Mouse (Mus musculus) kidney, embryonic 15.5 days (tissue): ENCODE data around the gene Sh3bp5. TPM values are rescaled to one million over a fixed set of nuclear protein-coding genes. Genes with fewer than 3 reads are reported as not detected.
A peak's percentile ranks its signal among the peaks of the same experiment; 100 is the strongest.

Source experiments
- ATAC-seq: fragments of 200-750 bp; cut with Nextera tagmentation; replicated peaks from 2 replicates; pipeline ENCODE4 v1.8.0; 2017; ENCODE audit warnings: moderate TSS enrichment; ENCODE audit not compliant: low FRiP score
- H3K27ac ChIP-seq: fragments of 300-500 bp; sonication (generic); 2 replicates; pipeline ENCODE4 v1.5.1; 2015; ENCODE audit warnings: mild to moderate bottlenecking, inconsistent platforms
- H3K27me3 ChIP-seq: fragments of 300-500 bp; sonication (generic); 2 replicates; pipeline ENCODE4 v1.6.1; 2015; ENCODE audit warnings: inconsistent platforms
- H3K36me3 ChIP-seq: fragments of 300-500 bp; sonication (generic); 2 replicates; pipeline ENCODE4 v1.6.1; 2015; ENCODE audit warnings: inconsistent platforms
- H3K4me1 ChIP-seq: fragments of 300-500 bp; sonication (generic); 2 replicates; pipeline ENCODE4 v1.6.1; 2015; ENCODE audit warnings: inconsistent platforms
- H3K4me2 ChIP-seq: fragments of 300-500 bp; sonication (generic); 2 replicates; pipeline ENCODE4 v1.6.1; 2015; ENCODE audit warnings: moderate library complexity, mild to moderate bottlenecking, inconsistent platforms
- H3K4me3 ChIP-seq: fragments of 300-500 bp; sonication (generic); replicated peaks from 2 replicates; pipeline ENCODE4 v1.5.1; 2015; ENCODE audit warnings: mild to moderate bottlenecking, inconsistent platforms
- H3K9ac ChIP-seq: fragments of 300-500 bp; sonication (generic); 2 replicates; pipeline ENCODE4 v1.6.1; 2015; ENCODE audit warnings: mild to moderate bottlenecking, inconsistent platforms
- H3K9me3 ChIP-seq: fragments of 300-500 bp; sonication (generic); replicated peaks from 2 replicates; pipeline ENCODE4 v1.6.1; 2016; ENCODE audit warnings: inconsistent platforms
- WGBS: fragments of 180-500 bp; shearing (Covaris S2); methylation state at CpG from one replicate; pipeline ENCODE4 v1.1.7; 2015; ENCODE audit warnings: mixed read lengths; 5-methylcytosine and 5-hydroxymethylcytosine counted together
- polyA plus RNA-seq: library from polyadenylated mRNA; unstranded; fragments of >200 nt; fragmentation: Nextera tagmentation; extraction: Ambion mirVana; gene quantifications from 2 replicates; pipeline ENCODE4 v1.2.1, GENCODE M21; 2015

Gene Sh3bp5
- polyA plus RNA-seq, 1 experiment from 2014 or later: 33.1 TPM

DNA sequence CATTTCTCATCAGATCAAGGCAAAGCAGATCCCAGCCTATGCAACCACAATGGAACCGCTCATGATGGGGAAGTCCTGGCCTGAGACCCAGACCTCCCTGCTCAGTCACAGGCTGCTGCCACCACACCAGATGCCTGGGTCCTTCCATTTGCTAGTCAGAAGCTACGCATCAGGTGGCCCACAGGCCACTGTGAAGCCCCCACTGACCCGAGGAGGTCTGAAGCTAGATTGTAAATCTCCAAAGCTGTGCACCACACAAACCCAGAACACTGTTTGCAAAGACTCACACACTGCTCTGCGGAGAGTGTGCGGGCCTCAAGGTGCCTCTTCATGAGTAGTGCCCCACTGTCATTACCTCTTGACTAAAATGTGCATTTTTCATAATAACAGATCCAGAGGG, 50.5 kb downstream of the Sh3bp5 start:
- peak overlapping the region; percentile 84 for H3K27ac ChIP-seq
- H3K27me3 ChIP-seq: no peaks in the 10 kb centered on the region
- no peak overlapping the region for H3K4me3 ChIP-seq
- WGBS: 82% methylated on average over 5 of the region's 5 CpGs
- H3K36me3 ChIP-seq: peaks cover 13% of the 10 kb centered on the region
- ATAC-seq: no peak; the same call in 1 of the 2 replicates
- no peak overlapping the region for H3K4me2 ChIP-seq
- H3K9me3 ChIP-seq: no peaks in the 10 kb centered on the region
- H3K4me1 ChIP-seq: peaks cover 41% of the 10 kb centered on the region
- H3K9ac ChIP-seq: no peak overlapping the region

DNA sequence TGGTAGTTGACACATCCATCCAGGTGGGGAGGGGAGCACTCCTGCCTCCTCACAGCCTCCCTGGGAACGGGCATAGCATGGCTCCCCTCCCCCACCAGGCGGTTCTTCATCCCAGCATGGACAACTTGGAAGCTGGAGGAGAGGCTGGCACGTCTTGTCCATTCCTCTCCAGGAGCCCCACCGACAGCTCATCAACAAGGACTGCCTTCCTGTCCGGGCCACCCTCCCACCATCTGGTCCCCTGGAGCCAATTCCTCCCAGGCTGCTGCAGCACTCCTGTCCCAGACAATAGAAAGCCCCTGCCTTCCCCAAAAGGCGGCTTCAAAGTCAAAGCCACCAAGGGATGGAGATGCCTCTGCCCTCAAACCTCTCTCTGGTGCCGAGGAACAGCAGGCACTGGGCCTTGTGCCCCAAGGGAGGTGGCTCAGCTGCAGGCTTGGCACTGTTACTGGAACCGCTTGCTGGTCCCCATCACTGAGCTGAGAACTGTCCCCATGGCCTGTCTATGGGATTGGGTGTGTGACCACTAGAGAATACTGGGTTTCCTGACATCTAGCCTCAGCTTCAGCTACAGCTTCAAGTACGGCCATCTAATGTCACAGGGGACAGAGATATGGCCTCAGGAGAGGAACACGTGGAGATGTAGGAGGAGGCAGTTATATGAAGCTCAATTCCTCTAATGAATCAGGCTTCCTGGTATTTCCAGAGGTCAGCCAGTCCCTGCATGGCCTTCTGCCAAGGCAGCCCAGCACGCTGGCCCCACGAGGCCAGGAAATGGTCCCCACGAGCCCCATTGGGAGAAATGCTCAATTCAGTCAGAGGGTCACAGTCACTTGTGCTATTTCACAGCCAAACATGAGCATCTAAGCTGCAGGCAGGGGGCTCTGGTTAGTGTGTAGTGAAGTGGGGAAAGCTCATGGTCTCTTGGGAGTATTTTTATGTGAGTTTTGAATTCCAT, 51.2 kb downstream of the Sh3bp5 start:
- 60% methylated on average over 13 of the region's 13 CpGs for WGBS
- Histone ChIP-seq H3K27ac (peak overlapping the region; percentile 84), H3K4me2 (no peak overlapping the region), H3K9me3 (no peaks in the 10 kb centered on the region), H3K36me3 (peaks cover 13% of the 10 kb centered on the region), H3K9ac (no peak overlapping the region), H3K27me3 (no peaks in the 10 kb centered on the region), H3K4me1 (peaks cover 41% of the 10 kb centered on the region), H3K4me3 (no peak overlapping the region)
- ATAC-seq: 0 out of 2 replicates have a peak, but pooled peaks have one; percentile 10

DNA sequence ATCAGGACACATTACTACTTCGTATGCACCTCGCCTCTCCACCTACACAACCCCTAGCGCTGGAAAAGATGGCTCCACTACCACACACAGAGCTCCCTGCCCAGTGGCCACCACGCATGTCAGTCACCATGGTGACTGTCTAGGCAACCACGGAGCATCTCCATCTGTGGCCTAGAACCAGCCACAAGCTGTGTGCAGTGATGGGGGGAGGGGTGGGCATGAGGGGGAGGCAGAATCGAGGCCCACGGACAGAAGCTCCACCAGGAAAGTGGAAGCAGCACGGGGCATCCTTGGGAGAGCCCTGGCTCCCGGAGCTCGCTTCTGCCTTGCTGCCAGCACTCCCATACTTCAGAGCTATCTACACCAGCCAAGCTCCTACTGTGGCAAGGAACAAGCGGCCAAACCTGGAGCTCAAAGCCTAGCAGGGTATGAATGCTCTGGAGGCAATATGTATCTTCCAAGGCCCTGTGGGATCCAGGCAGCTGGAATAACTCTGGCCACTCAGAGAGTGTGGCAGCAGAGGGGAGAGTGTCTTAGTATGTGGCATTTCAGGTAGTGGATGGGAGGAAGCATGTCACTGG, 52.3 kb downstream of the Sh3bp5 start:
- H3K9ac ChIP-seq: no peak overlapping the region
- H3K27ac ChIP-seq: no peak overlapping the region
- H3K4me3 ChIP-seq: no peak overlapping the region
- peaks cover 16% of the 10 kb centered on the region for H3K36me3 ChIP-seq
- no peak overlapping the region for H3K4me2 ChIP-seq
- ATAC-seq: no peak
- 86% methylated on average over 11 of the region's 11 CpGs for WGBS
- H3K4me1 ChIP-seq: peaks cover 41% of the 10 kb centered on the region
- H3K9me3 ChIP-seq: no peaks in the 10 kb centered on the region
- H3K27me3 ChIP-seq: no peaks in the 10 kb centered on the region

DNA sequence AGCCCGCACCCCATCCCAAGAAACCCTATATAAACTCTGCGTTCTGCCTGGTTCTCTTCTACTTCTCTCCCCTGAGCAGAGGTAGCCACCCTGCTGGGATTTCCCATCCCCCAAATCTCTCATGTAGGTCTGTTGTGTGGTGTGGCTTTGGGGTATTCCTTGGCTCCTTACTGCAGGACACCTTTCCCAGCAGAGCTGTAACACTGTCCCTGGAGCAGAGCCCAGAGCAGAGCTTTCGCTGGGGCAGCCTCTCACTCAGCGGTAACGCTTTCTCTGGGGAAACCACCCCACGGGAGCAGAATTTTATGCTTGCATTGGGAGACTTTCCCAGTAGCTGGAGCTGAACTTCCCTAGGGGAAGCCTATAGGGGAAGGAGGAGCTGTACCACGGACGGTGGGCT, 53.6 kb downstream of the Sh3bp5 start:
- Histone ChIP-seq H3K4me1 (peaks cover 33% of the 10 kb centered on the region), H3K36me3 (peaks cover 29% of the 10 kb centered on the region), H3K27ac (no peak overlapping the region), H3K4me2 (no peak overlapping the region), H3K9ac (no peak overlapping the region), H3K9me3 (no peaks in the 10 kb centered on the region), H3K4me3 (no peak overlapping the region), H3K27me3 (no peaks in the 10 kb centered on the region)
- 86% methylated on average over 8 of the region's 8 CpGs for WGBS
- no peak for ATAC-seq

DNA sequence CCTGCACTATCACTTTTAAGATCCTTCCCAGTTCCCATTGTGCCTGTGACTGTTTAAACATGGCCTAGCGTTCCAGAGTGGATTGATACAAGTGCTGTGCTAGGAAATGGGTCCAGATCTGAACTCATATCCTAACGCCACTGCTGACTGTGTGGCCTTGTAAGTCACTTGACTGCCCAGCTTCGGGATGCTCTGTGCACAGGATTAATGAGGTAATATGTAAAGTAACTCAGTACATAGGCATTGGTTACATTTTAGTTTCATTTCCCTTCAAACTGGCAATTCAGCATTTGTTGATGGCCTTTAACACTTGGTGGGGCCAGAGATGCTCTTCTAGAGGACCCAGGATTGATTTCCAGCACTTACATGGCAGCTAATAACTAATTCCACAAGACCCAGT, 59.5 kb downstream of the Sh3bp5 start:
- H3K36me3 ChIP-seq: peaks cover 72% of the 10 kb centered on the region
- no peak overlapping the region for H3K27ac ChIP-seq

DNA sequence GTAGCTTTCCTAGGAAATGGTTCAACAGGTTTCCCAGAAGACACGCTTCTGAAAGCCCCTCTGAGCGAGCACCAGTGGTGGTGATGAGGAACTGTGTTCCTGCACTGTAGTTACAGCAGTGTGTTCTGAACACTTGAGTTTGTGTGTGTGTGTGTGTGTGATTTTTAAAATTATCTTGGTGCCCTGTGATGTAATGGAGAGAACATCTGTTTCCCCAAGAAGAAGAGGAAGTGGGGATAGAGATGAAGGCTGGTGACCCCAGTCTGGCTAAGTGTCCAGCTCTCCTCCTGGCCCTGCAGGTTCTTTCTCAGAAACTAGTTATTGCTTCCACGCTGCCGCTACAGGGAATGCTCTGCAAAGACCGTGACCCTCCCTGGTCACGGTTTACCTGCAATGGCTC, 61.5 kb downstream of the Sh3bp5 start:
- no peak overlapping the region for H3K27ac ChIP-seq
- no peak overlapping the region for H3K4me2 ChIP-seq
- no peaks in the 10 kb centered on the region for H3K4me1 ChIP-seq
- no peak overlapping the region for H3K9ac ChIP-seq
- H3K27me3 ChIP-seq: no peaks in the 10 kb centered on the region
- H3K36me3 ChIP-seq: peaks cover 91% of the 10 kb centered on the region
- H3K4me3 ChIP-seq: no peak overlapping the region
- WGBS: 88% methylated on average over 6 of the region's 6 CpGs
- ATAC-seq: no peak
- H3K9me3 ChIP-seq: no peaks in the 10 kb centered on the region

More for the DNA sequence above, 59.5 kb downstream of the Sh3bp5 start:
- Histone ChIP-seq H3K4me2 (no peak overlapping the region), H3K27me3 (no peaks in the 10 kb centered on the region), H3K9ac (no peak overlapping the region), H3K4me3 (no peak overlapping the region), H3K4me1 (no peaks in the 10 kb centered on the region), H3K9me3 (no peaks in the 10 kb centered on the region)
- no peak for ATAC-seq
- WGBS: 85% methylated on average over 3 of the region's 3 CpGs

DNA sequence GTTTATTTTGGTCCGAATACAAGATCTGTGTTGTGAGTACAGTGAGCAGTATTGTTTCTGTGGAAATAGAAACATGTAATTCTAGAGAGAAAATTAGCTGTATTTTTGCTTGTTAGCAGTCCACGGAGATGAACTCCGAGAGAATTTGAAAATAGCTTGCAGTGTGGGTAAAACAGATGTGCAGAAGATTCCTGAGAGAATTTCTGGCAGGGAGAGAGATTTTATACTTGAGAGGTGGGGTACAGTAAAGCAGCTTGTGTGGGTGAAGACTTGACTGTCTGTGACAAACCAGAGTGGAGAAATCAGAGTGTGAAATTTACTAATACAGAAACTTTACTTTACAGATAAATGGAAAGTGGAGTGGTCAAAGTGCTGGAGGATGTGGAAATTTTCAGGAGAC, 66.5 kb downstream of the Sh3bp5 start:
- Histone ChIP-seq H3K4me3 (no peak overlapping the region), H3K9ac (no peak overlapping the region), H3K4me2 (no peak overlapping the region), H3K36me3 (peaks cover 90% of the 10 kb centered on the region), H3K27me3 (no peaks in the 10 kb centered on the region), H3K4me1 (no peaks in the 10 kb centered on the region), H3K9me3 (no peaks in the 10 kb centered on the region), H3K27ac (no peak overlapping the region)
- ATAC-seq: no peak
- WGBS: 83% methylated on average over 3 of the region's 3 CpGs

DNA sequence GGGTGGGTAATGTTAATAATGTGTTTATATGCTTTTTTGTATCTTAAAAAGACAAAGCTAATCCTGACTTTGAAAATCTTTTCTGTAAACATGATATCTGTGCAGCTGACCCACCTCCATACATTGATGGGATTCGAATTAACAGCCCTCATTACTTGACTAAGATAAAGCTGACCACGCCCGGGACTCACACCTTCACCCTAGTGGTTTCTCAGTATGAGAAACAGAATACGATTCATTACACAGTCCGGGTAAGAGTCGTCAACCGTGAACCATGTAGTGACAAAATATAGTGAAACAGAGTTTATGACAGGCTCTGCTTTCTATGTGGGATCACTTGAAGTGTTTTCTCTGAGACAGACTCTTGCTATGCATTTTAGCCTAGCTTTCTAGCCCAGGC, 67.9 kb downstream of the Sh3bp5 start:
- ATAC-seq: no peak
- H3K36me3 ChIP-seq: peaks cover 90% of the 10 kb centered on the region

DNA sequence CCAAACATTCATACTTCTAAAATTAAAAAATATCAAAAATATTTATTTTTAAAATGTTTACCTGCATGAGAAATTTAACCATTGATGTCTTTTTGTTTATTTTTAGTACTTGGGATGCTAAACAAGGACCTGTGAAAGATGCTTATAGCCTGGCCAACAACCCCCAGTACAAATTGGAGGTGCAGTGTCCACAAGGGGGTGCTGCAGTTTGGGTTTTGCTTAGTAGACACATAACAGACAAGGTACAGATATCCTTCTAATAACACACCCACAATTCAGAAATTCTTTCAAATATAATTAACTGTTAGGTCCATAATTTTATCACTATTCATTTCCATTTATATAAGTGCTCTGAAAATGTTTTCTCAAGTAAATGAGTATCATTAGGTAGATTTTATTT, 70.5 kb downstream of the Sh3bp5 start:
- Histone ChIP-seq H3K4me2 (no peak overlapping the region), H3K9me3 (no peaks in the 10 kb centered on the region), H3K4me1 (no peaks in the 10 kb centered on the region), H3K27me3 (no peaks in the 10 kb centered on the region), H3K4me3 (no peak overlapping the region), H3K36me3 (peaks cover 90% of the 10 kb centered on the region), H3K27ac (no peak overlapping the region), H3K9ac (no peak overlapping the region)
- no peak for ATAC-seq

More for the DNA sequence above, 67.9 kb downstream of the Sh3bp5 start:
- H3K27me3 ChIP-seq: no peaks in the 10 kb centered on the region
- H3K4me1 ChIP-seq: no peaks in the 10 kb centered on the region
- H3K9me3 ChIP-seq: no peaks in the 10 kb centered on the region
- WGBS: 92% methylated on average over 7 of the region's 7 CpGs
- H3K4me3 ChIP-seq: no peak overlapping the region
- no peak overlapping the region for H3K27ac ChIP-seq
- no peak overlapping the region for H3K4me2 ChIP-seq
- H3K9ac ChIP-seq: no peak overlapping the region

DNA sequence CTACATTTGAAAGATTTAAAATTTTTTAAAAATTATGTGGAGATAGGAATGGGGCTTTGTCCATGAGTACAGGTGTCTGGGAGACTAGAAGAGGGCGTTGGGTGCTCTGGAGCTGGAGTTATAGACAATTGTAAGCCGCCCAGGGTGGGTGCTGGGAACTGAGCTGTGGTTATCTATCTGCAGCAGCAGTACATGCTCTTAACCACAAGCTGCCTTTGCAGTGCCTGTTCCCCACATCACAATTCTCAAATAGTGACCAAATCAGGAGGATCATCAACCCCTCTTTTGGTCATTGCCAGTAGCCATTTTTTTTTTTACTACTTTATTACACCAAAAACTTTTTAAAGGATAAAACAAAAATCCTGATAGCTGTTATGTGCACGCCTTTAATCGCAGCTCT, 71.3 kb downstream of the Sh3bp5 start:
- H3K4me1 ChIP-seq: no peaks in the 10 kb centered on the region
- 94% methylated on average over 4 of the region's 4 CpGs for WGBS
- H3K4me3 ChIP-seq: no peak overlapping the region
- no peaks in the 10 kb centered on the region for H3K27me3 ChIP-seq
- H3K9me3 ChIP-seq: no peaks in the 10 kb centered on the region
- H3K36me3 ChIP-seq: peaks cover 89% of the 10 kb centered on the region
- no peak for ATAC-seq
- H3K9ac ChIP-seq: no peak overlapping the region
- H3K27ac ChIP-seq: no peak overlapping the region
- no peak overlapping the region for H3K4me2 ChIP-seq

DNA sequence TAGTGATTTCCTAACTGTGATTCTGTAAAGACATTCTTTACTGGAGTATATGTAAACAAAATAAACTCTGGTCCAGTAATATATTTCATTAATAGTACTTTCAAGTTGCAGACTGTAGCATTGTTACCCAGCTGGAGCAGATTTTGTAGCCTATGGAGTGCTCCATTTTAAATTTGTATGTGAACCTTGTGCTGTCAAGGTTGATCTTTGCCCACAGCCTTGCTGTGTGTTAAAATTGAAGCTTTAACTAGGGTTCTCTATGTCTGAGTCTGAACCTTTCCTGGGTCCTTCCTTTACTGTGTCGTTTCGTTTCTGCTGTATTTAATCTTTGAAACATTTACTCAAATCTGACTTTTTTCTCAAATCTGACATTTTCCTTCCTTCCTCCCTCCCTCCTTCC, 73.6 kb downstream of the Sh3bp5 start:
- Histone ChIP-seq H3K36me3 (peaks cover 78% of the 10 kb centered on the region), H3K27me3 (no peaks in the 10 kb centered on the region), H3K27ac (no peak overlapping the region), H3K4me2 (no peak overlapping the region), H3K4me3 (no peak overlapping the region), H3K4me1 (no peaks in the 10 kb centered on the region), H3K9me3 (no peaks in the 10 kb centered on the region), H3K9ac (no peak overlapping the region)
- 92% methylated on average over 2 of the region's 2 CpGs for WGBS
- no peak for ATAC-seq

DNA sequence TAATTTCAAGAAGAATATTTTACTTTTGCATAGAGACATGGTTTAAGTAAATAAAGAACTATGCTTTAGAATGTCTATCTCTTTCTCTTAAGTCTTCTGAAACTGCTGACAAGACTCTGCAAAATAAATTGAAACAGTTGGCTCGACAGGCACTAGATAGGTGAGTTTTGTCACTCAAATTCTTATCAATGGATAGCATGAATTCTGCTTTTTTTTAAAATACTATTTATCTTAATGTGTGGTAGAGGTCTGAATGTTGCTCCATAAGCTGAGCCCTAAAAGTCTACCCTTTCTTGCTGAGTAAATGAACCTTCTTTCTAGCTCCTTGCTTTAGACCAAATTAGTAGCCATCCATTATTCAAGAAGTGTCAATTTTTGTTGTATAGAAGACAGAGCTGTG, 90.5 kb downstream of the Sh3bp5 start:
- 91% methylated on average over 1 of the region's 1 CpGs for WGBS
- H3K9me3 ChIP-seq: no peaks in the 10 kb centered on the region

More for the DNA sequence above, 90.5 kb downstream of the Sh3bp5 start:
- peaks cover 62% of the 10 kb centered on the region for H3K36me3 ChIP-seq
- H3K9ac ChIP-seq: no peak overlapping the region
- H3K27ac ChIP-seq: no peak overlapping the region
- no peak for ATAC-seq
- no peak overlapping the region for H3K4me2 ChIP-seq
- H3K4me1 ChIP-seq: no peaks in the 10 kb centered on the region
- no peaks in the 10 kb centered on the region for H3K27me3 ChIP-seq
- no peak overlapping the region for H3K4me3 ChIP-seq
